Mouse (Mus musculus) effector memory CD4-positive, alpha-beta T cell, adult 7 months (primary cell): Measurements from ENCODE around the gene Try10. TPM values are rescaled to one million over a fixed set of nuclear protein-coding genes. Genes with fewer than 3 reads are reported as not detected.

Experiments used
- polyA plus RNA-seq: library from polyadenylated mRNA; unstranded; fragments of 100-300 nt; shearing (Covaris generic); gene quantifications from one replicate; pipeline ENCODE4 v1.2.1, GENCODE M21; 2017

The Try10 gene
- polyA plus RNA-seq = not detected

DNA sequence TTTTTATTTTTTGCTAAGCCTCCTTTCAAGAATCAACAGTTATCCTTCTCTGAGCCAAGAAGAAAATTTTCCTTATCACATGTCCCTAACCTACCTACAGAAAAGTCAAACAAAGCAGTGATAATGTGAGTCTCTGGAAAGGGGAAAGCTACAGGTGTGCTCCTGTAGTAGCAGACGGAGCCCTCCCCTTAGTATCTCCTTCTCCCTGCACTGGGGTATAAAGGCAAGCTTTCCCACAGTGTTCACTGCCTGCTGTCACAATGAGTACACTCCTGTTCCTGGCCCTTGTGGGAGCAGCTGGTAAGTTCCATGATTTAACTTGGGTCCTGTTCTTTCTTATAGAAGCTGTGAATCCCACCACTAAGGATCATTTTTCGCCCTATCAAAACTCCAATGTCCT, at the start of gene Try10:
Try10 (plus strand) TSS at position 174 of the 400 bp plus-strand sequence.

GRCm38 (mm10) chr6:41316741-41317140, 37.2 kb upstream of the Try10 start, which contains the start of gene Try5:
Gene Try5 (minus strand): TSS chr6:41316841.

DNA sequence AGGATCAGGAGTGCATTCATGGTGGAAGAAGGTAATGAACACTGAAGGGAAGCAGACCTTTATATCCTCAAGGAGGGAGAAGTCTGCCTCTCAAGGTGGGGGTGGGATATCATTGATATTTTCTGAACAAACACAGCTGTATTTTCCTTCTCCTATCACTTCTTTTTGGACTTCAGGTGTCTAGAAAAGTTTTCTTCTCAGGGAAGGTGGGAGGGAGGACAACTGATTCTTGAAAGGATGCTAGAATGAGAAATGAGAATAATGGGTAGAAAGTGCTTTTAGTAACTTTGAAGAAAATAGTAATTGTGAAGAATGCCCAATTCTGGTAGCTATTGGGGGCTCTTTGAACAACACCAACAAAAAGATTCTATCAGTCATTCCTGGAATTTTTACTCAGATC, 23.7 kb downstream of the Try10 start, which contains the start of gene Prss3:
Prss3 (minus strand) TSS at position 101 of the 400 bp plus-strand sequence.

GRCm38 (mm10) chr6:41392056-41392455, 38.2 kb downstream of the Try10 start, which contains the start of gene Gm5771:
Gene Gm5771 (plus strand): TSS chr6:41392356.

Other genes starting within 250 kb of the Try10 start
- gene Try4, start 51.8 kb upstream of the Try10 start, polyA plus RNA-seq = not detected
- gene Try5, start 37.3 kb upstream of the Try10 start, polyA plus RNA-seq = not detected
- gene Prss3, start 23.6 kb downstream of the Try10 start, polyA plus RNA-seq = not detected
- gene Gm5771, start 38.3 kb downstream of the Try10 start, polyA plus RNA-seq = not detected
- not detected for gene Gm10334, start 92.0 kb downstream of the Try10 start, polyA plus RNA-seq
- not detected for gene Prss1, start 104.8 kb downstream of the Try10 start, polyA plus RNA-seq
- gene Prss2, start 167.7 kb downstream of the Try10 start, polyA plus RNA-seq = 17.1 TPM